Mouse (Mus musculus): ENCODE measurements around the gene Acpp. TPM values are rescaled to one million over a fixed set of nuclear protein-coding genes. Genes with fewer than 3 reads are reported as not detected.
A peak's percentile ranks its signal among the peaks of the same experiment; 100 is the strongest.

Gene Acpp
- polyA plus RNA-seq, 1 experiment: 4.6 TPM

DNA sequence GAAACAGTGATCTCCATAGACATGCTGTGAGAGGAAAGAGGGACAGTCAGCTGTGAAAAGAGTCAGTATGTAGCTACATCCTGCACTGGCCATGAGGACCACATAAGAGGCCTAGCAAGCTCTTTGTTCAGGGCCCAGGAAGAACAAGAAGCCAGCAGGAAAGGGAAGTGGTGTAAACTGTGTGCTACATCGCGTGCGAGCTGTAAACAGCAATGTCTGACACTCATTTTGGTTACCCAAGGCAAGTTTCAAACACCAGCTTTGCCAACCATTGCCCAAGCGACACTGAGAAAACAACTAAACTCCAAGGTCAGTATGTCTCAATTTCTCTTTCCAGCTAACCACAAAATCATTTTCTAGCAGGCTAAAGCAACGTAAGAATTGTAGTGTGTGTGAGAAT is 6.2 kb downstream of the Acpp start:
- Histone ChIP-seq H3K4me3 (ENCODE audit: insufficient read depth, low read depth, low read length) (no peak overlapping the region), H3K27ac (ENCODE audit: insufficient read depth, low read depth, low read length) (no peak overlapping the region), H3K36me3 (ENCODE audit: control insufficient read depth, insufficient read depth, low read length) (no peaks in the 10 kb centered on the region), H3K27me3 (replicated peaks; ENCODE audit: control insufficient read depth, insufficient read depth, low read length) (no peaks in the 10 kb centered on the region), H3K4me1 (ENCODE audit: control insufficient read depth, insufficient read depth, low read length) (no peaks in the 10 kb centered on the region)
- WGBS: 86% methylated on average over 5 of the region's 5 CpGs
- DNase-seq: no peak
- TF ChIP-seq POLR2A (IDR thresholded peaks at IDR 0.05; ENCODE audit: low read depth, low read length) (no peak), CTCF (conservative IDR thresholded peaks at IDR 0.05; ENCODE audit: insufficient read depth, insufficient read length, low read depth, low read length) (no peak)

DNA sequence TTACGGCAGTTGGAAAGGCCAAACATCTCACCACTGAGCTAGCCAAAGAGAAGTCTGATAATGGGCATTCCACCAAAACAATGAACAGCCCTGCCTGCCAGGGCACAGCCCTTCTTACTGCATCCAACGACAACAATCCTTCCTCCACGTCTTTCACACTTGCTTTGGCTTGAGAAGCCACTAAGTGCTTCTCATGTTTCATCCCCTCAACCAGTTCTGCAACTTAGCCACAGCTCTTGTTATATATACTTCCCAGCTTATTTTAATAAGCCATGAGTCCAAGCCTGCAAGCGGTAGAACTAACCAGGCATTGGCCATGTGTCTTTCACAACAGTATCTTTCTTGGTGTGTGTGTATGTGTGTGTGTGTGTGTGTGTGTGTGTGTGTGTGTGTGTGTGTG is 8.9 kb downstream of the Acpp start:
- WGBS: 55% methylated on average over 4 of the region's 4 CpGs
- TF ChIP-seq POLR2A (IDR thresholded peaks at IDR 0.05; ENCODE audit: low read depth, low read length) (no peak), CTCF (conservative IDR thresholded peaks at IDR 0.05; ENCODE audit: insufficient read depth, insufficient read length, low read depth, low read length) (no peak)
- Histone ChIP-seq H3K27ac (ENCODE audit: insufficient read depth, low read depth, low read length) (no peak overlapping the region), H3K4me3 (ENCODE audit: insufficient read depth, low read depth, low read length) (no peak overlapping the region), H3K27me3 (replicated peaks; ENCODE audit: control insufficient read depth, insufficient read depth, low read length) (no peaks in the 10 kb centered on the region), H3K4me1 (ENCODE audit: control insufficient read depth, insufficient read depth, low read length) (no peaks in the 10 kb centered on the region), H3K36me3 (ENCODE audit: control insufficient read depth, insufficient read depth, low read length) (no peaks in the 10 kb centered on the region)
- DNase-seq: no peak

DNA sequence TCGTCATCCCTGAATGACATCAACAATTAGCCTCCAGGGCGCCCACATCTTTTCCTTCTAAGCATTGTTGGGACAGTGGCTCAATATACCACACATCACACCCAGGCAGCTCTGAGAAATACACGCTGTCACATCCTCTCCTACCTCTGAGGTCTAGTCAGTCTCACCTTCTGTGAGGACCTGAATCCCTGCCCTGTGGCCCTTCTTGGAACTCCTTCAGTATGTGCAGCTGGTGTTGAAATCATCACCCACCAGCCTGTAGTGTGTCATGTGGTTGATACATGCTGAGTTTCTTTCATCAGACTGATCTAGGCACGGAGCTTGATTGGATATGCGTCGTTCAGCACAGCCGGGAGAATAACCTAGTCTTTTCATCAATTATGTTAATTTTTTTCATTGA is 16.0 kb downstream of the Acpp start:
- Histone ChIP-seq H3K36me3 (ENCODE audit: control insufficient read depth, insufficient read depth, low read length) (no peaks in the 10 kb centered on the region), H3K4me1 (ENCODE audit: control insufficient read depth, insufficient read depth, low read length) (no peaks in the 10 kb centered on the region), H3K27ac (ENCODE audit: insufficient read depth, low read depth, low read length) (no peak overlapping the region), H3K4me3 (ENCODE audit: insufficient read depth, low read depth, low read length) (no peak overlapping the region), H3K27me3 (replicated peaks; ENCODE audit: control insufficient read depth, insufficient read depth, low read length) (no peaks in the 10 kb centered on the region)
- TF ChIP-seq CTCF (conservative IDR thresholded peaks at IDR 0.05; ENCODE audit: insufficient read depth, insufficient read length, low read depth, low read length) (no peak), POLR2A (IDR thresholded peaks at IDR 0.05; ENCODE audit: low read depth, low read length) (no peak)
- 55% methylated on average over 7 of the region's 7 CpGs for WGBS
- DNase-seq: no peak

DNA sequence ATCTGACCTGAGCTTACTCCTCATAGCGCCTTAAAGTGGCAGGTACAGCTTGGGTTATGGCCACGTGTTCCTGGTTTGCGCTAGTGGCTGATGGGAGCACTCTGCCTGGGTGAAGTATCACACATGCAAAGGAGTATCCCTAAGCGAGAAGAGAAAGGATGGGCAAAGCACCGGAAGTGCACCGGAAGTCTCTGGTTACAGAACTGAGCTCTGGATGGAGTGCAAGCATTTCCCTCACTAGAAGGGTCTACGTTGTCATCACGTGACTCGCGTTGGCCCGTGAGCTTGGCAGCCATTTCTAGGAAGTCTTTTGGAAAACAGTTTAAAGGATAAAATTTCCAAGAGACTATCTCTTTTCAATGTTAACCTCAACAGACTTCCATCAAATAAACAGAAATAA is 21.2 kb downstream of the Acpp start:
- Histone ChIP-seq H3K27ac (ENCODE audit: insufficient read depth, low read depth, low read length) (no peak overlapping the region), H3K27me3 (replicated peaks; ENCODE audit: control insufficient read depth, insufficient read depth, low read length) (no peaks in the 10 kb centered on the region), H3K4me1 (ENCODE audit: control insufficient read depth, insufficient read depth, low read length) (no peaks in the 10 kb centered on the region), H3K36me3 (ENCODE audit: control insufficient read depth, insufficient read depth, low read length) (no peaks in the 10 kb centered on the region), H3K4me3 (ENCODE audit: insufficient read depth, low read depth, low read length) (no peak overlapping the region)
- TF ChIP-seq CTCF (conservative IDR thresholded peaks at IDR 0.05; ENCODE audit: insufficient read depth, insufficient read length, low read depth, low read length) (no peak), POLR2A (IDR thresholded peaks at IDR 0.05; ENCODE audit: low read depth, low read length) (no peak)
- no peak for DNase-seq
- WGBS: 87% methylated on average over 11 of the region's 11 CpGs

DNA sequence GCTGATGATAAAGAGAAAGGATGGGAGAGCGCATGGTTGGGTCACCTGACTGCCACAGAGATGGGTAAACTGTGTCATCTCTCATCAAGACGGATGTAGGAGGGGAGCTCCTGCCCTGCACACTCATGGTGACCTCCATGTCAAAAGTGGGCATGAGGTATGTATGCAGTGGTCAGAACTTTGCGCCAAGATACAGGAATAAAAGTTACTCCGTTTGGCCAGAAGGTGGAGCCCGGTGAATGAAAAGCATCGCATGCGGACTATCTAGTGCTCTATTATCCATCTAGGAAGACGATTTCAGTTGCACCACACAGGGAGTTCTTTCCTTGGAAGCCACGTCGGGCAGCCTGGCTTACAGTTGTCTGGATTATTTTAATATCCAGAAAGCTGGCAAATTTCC is 22.0 kb downstream of the Acpp start:
- Histone ChIP-seq H3K27me3 (replicated peaks; ENCODE audit: control insufficient read depth, insufficient read depth, low read length) (no peaks in the 10 kb centered on the region), H3K36me3 (ENCODE audit: control insufficient read depth, insufficient read depth, low read length) (no peaks in the 10 kb centered on the region), H3K4me1 (ENCODE audit: control insufficient read depth, insufficient read depth, low read length) (no peaks in the 10 kb centered on the region), H3K27ac (ENCODE audit: insufficient read depth, low read depth, low read length) (no peak overlapping the region), H3K4me3 (ENCODE audit: insufficient read depth, low read depth, low read length) (no peak overlapping the region)
- 10% methylated on average over 10 of the region's 10 CpGs for WGBS
- TF ChIP-seq POLR2A (IDR thresholded peaks at IDR 0.05; ENCODE audit: low read depth, low read length): no peak
- peak; percentile 75 for TF ChIP-seq CTCF (conservative IDR thresholded peaks at IDR 0.05; ENCODE audit: insufficient read depth, insufficient read length, low read depth, low read length)
- peak; percentile 45 for DNase-seq

DNA sequence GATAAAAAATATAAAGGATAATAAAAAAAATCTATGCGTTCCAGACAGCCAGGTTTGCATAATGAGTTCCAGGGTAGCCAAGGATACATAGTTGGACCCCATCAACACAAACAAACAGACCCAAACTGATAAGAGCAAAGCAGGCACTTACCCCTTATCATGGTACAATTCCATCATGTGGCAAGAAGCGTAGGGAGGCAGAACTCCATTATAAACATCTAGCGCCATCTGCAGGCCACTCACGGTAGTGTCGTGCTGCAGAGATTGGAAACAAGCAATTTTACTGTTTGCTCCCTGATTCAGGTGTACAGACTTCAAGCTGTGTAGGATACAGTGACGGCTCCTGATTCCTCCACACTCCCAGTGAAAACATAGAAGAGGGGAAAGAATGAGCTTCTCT is 30.8 kb downstream of the Acpp start:
- DNase-seq: peak; percentile 81
- no peak overlapping the region for H3K27ac ChIP-seq (ENCODE audit: insufficient read depth, low read depth, low read length)
- 13% methylated on average over 6 of the region's 6 CpGs for WGBS

DNA sequence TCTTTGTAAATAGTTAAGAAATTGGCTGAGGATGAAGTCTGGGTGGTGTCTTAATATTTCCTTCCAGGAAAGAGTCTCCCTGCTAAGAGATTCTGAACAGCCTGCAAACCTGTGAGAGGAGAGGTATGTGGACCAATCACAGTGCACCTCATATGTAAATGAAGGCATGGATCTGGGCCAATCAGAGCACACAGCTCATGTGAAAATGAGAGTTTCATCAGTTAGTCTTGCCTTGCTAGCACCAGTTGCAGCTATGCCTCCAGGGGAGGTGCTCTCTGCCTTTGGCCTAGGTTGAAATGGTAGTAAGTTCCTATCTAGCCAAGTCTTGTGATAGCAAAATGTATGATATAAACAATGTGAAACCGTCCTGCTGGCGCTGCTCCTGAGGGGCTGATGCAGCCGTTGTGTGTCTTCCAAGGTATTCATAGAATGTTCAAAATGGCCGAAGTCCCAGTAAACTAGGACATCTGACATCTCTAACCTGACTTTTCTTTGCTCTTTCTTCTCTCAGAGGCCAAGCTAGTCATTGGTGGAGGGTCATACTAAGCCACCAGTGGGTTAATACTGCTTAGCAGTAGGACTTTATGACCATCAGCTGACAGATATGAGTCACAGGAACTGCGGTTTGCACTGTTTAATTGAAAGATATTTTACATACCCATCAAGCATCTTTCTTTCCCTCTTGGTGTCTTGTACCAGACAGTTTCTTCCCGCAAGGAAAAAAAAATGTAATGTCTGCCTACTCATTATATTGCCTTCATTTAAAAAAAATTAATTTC is 32.0 kb downstream of the Acpp start:
- WGBS: 79% methylated on average over 6 of the region's 6 CpGs
- Histone ChIP-seq H3K4me3 (ENCODE audit: insufficient read depth, low read depth, low read length) (no peak overlapping the region), H3K4me1 (ENCODE audit: control insufficient read depth, insufficient read depth, low read length) (peaks cover 3% of the 10 kb centered on the region; the same call in 1 of the 2 replicates), H3K36me3 (ENCODE audit: control insufficient read depth, insufficient read depth, low read length) (no peaks in the 10 kb centered on the region), H3K27ac (ENCODE audit: insufficient read depth, low read depth, low read length) (peak overlapping the region; percentile 98; the same call in 1 of the 2 replicates), H3K27me3 (replicated peaks; ENCODE audit: control insufficient read depth, insufficient read depth, low read length) (no peaks in the 10 kb centered on the region; the same call in 1 of the 2 replicates)
- TF ChIP-seq CTCF (conservative IDR thresholded peaks at IDR 0.05; ENCODE audit: insufficient read depth, insufficient read length, low read depth, low read length): no peak
- TF ChIP-seq POLR2A (IDR thresholded peaks at IDR 0.05; ENCODE audit: low read depth, low read length): no peak
- DNase-seq: peak; percentile 77

More for the DNA sequence above, 30.8 kb downstream of the Acpp start:
- H3K36me3 ChIP-seq (ENCODE audit: control insufficient read depth, insufficient read depth, low read length): no peaks in the 10 kb centered on the region
- TF ChIP-seq POLR2A (IDR thresholded peaks at IDR 0.05; ENCODE audit: low read depth, low read length) (no peak), CTCF (conservative IDR thresholded peaks at IDR 0.05; ENCODE audit: insufficient read depth, insufficient read length, low read depth, low read length) (peak; percentile 98)
- H3K4me1 ChIP-seq (ENCODE audit: control insufficient read depth, insufficient read depth, low read length): peaks cover 3% of the 10 kb centered on the region; the same call in 1 of the 2 replicates
- H3K27me3 ChIP-seq (replicated peaks; ENCODE audit: control insufficient read depth, insufficient read depth, low read length): no peaks in the 10 kb centered on the region; the same call in 1 of the 2 replicates
- H3K4me3 ChIP-seq (ENCODE audit: insufficient read depth, low read depth, low read length): no peak overlapping the region

All from kidney, adult 2 months (tissue).